Mouse (Mus musculus): ENCODE results near the gene Trim65. TPM values are rescaled to one million over a fixed set of nuclear protein-coding genes. Genes with fewer than 3 reads are reported as not detected.

Gene Trim65
- polyA plus RNA-seq, 1 experiment from 2014 or later, result 0.97 TPM

- H3K9ac ChIP-seq (ENCODE audit: low read length), result peak overlapping the region; percentile 89
- no peaks in the 10 kb centered on the region for H3K9me3 ChIP-seq (replicated peaks; ENCODE audit: control insufficient read depth, low read length)
- H3K4me1 ChIP-seq (ENCODE audit: control insufficient read depth, insufficient read depth, low read length), result peaks cover 11% of the 10 kb centered on the region
- peak overlapping the region; percentile 70 for H3K4me2 ChIP-seq (ENCODE audit: low read length)
- H3K27me3 ChIP-seq (replicated peaks; ENCODE audit: control insufficient read depth, insufficient read depth, low read length), result no peaks in the 10 kb centered on the region
- ATAC-seq (no peak), DNase-seq (ENCODE audit: low spot score) (no peak)
- WGBS, result 7% methylated on average over 6 of the region's 6 CpGs
- H3K4me3 ChIP-seq (ENCODE audit: low read depth, low read length), result peak overlapping the region; percentile 61
- peak overlapping the region; percentile 88 for H3K27ac ChIP-seq (ENCODE audit: low read depth, low read length)
- H3K36me3 ChIP-seq (ENCODE audit: control insufficient read depth, insufficient read depth, low read length), result peaks cover 36% of the 10 kb centered on the region
These were observed 36.3 kb upstream of the Trim65 start for GRCm38 (mm10) chr11:116167232-116167631.

DNA sequence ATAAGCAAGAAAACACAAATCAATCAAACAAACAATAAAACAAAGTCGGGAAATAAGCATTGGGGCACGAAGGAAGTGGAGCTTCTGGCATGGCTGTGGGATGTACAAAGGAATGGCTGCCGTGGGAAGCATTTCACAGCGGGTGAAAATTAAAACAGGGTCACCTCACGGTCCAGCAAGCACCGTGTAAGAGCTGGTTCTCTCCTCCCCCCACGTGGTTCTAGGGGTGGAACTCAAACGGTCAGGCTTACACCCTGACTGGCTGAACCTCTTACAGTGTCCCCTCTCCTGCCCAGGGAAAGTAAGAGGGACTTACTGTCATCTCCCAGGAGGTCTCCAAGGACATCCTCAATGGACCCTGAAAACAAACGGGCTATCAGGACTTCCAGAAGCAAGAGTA lies 32.1 kb upstream of the Trim65 start:
- no peak for ATAC-seq
- H3K36me3 ChIP-seq (ENCODE audit: control insufficient read depth, insufficient read depth, low read length), result peaks cover 59% of the 10 kb centered on the region
- no peak overlapping the region for H3K9ac ChIP-seq (ENCODE audit: low read length)
- DNase-seq (ENCODE audit: low spot score), result no peak
- no peaks in the 10 kb centered on the region for H3K9me3 ChIP-seq (replicated peaks; ENCODE audit: control insufficient read depth, low read length)
- H3K4me2 ChIP-seq (ENCODE audit: low read length), result no peak overlapping the region
- peaks cover 11% of the 10 kb centered on the region for H3K4me1 ChIP-seq (ENCODE audit: control insufficient read depth, insufficient read depth, low read length)
- no peak overlapping the region for H3K4me3 ChIP-seq (ENCODE audit: low read depth, low read length)
- H3K27me3 ChIP-seq (replicated peaks; ENCODE audit: control insufficient read depth, insufficient read depth, low read length), result no peaks in the 10 kb centered on the region
- no peak overlapping the region for H3K27ac ChIP-seq (ENCODE audit: low read depth, low read length)
- WGBS, result 29% methylated on average over 9 of the region's 9 CpGs

- Histone ChIP-seq H3K36me3 (ENCODE audit: control insufficient read depth, insufficient read depth, low read length) (peaks cover 67% of the 10 kb centered on the region), H3K27me3 (replicated peaks; ENCODE audit: control insufficient read depth, insufficient read depth, low read length) (no peaks in the 10 kb centered on the region), H3K9me3 (replicated peaks; ENCODE audit: control insufficient read depth, low read length) (no peaks in the 10 kb centered on the region), H3K9ac (ENCODE audit: low read length) (no peak overlapping the region), H3K4me3 (ENCODE audit: low read depth, low read length) (no peak overlapping the region), H3K4me2 (ENCODE audit: low read length) (no peak overlapping the region), H3K27ac (ENCODE audit: low read depth, low read length) (peak overlapping the region; percentile 39; the same call in 1 of the 2 replicates), H3K4me1 (ENCODE audit: control insufficient read depth, insufficient read depth, low read length) (peaks cover 11% of the 10 kb centered on the region)
- 63% methylated on average over 10 of the region's 10 CpGs for WGBS
- DNase-seq (ENCODE audit: low spot score) (peak; percentile 51), ATAC-seq (peak; percentile 48; the same call in 1 of the 2 replicates)
These were observed 31.2 kb upstream of the Trim65 start for GRCm38 (mm10) chr11:116162146-116162545.

DNA sequence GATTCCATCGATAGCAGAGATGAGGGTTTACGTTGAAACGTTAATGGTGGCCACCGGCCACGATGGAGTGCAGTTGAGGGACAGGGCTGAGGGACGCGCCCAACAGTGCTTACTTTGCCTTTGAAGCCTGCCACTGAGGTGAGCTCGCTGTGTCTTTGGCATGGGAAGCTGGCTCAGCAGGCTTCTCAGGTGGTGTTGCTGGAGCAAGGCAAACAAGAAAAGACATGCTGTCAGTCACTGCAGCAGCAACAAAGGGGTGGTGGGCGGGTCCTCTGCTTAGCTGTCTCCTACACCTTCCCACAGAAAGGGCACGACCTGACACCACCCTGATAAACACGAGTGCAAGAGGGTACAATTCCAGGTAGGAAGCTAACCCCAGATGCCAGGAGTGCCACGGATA lies 30.4 kb upstream of the Trim65 start:
- H3K27ac ChIP-seq (ENCODE audit: low read depth, low read length), result no peak overlapping the region
- no peak for DNase-seq (ENCODE audit: low spot score)
- H3K4me2 ChIP-seq (ENCODE audit: low read length), result no peak overlapping the region
- no peak overlapping the region for H3K9ac ChIP-seq (ENCODE audit: low read length)
- no peaks in the 10 kb centered on the region for H3K9me3 ChIP-seq (replicated peaks; ENCODE audit: control insufficient read depth, low read length)
- no peak overlapping the region for H3K4me3 ChIP-seq (ENCODE audit: low read depth, low read length)
- WGBS, result 74% methylated on average over 12 of the region's 12 CpGs
- peaks cover 4% of the 10 kb centered on the region for H3K4me1 ChIP-seq (ENCODE audit: control insufficient read depth, insufficient read depth, low read length)
- no peak for ATAC-seq
- H3K27me3 ChIP-seq (replicated peaks; ENCODE audit: control insufficient read depth, insufficient read depth, low read length), result no peaks in the 10 kb centered on the region
- peaks cover 75% of the 10 kb centered on the region for H3K36me3 ChIP-seq (ENCODE audit: control insufficient read depth, insufficient read depth, low read length)

DNA sequence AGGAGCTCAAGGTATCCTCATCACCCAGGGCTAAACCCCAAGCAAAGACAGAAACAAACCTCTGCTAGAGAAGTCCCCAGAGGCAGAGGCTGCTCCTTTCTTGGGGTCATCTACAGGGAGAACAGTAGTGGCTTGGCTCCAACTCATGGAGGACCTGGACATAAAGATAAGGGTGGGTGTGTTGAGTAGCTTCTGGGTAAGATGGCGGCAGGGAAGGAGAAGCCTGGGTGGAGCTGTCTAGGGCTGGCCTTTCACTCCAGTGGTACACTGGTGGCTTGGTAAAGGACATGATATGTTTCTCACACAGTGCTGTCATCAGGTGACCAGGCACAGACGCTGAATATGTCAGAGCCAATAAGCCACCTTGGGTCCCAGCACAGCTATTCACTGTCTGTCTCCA lies 20.0 kb upstream of the Trim65 start:
- no peaks in the 10 kb centered on the region for H3K27me3 ChIP-seq (replicated peaks; ENCODE audit: control insufficient read depth, insufficient read depth, low read length)
- ATAC-seq (no peak), DNase-seq (ENCODE audit: low spot score) (no peak)
- 94% methylated on average over 2 of the region's 2 CpGs for WGBS
- no peak overlapping the region for H3K9ac ChIP-seq (ENCODE audit: low read length)
- H3K9me3 ChIP-seq (replicated peaks; ENCODE audit: control insufficient read depth, low read length), result no peaks in the 10 kb centered on the region
- no peak overlapping the region for H3K27ac ChIP-seq (ENCODE audit: low read depth, low read length)
- H3K4me1 ChIP-seq (ENCODE audit: control insufficient read depth, insufficient read depth, low read length), result no peaks in the 10 kb centered on the region
- H3K36me3 ChIP-seq (ENCODE audit: control insufficient read depth, insufficient read depth, low read length), result peaks cover 100% of the 10 kb centered on the region
- H3K4me2 ChIP-seq (ENCODE audit: low read length), result no peak overlapping the region
- no peak overlapping the region for H3K4me3 ChIP-seq (ENCODE audit: low read depth, low read length)

- Histone ChIP-seq H3K4me3 (ENCODE audit: low read depth, low read length) (no peak overlapping the region), H3K36me3 (ENCODE audit: control insufficient read depth, insufficient read depth, low read length) (peaks cover 100% of the 10 kb centered on the region), H3K4me1 (ENCODE audit: control insufficient read depth, insufficient read depth, low read length) (no peaks in the 10 kb centered on the region), H3K27me3 (replicated peaks; ENCODE audit: control insufficient read depth, insufficient read depth, low read length) (no peaks in the 10 kb centered on the region), H3K9me3 (replicated peaks; ENCODE audit: control insufficient read depth, low read length) (no peaks in the 10 kb centered on the region), H3K4me2 (ENCODE audit: low read length) (no peak overlapping the region), H3K27ac (ENCODE audit: low read depth, low read length) (no peak overlapping the region), H3K9ac (ENCODE audit: low read length) (no peak overlapping the region)
- WGBS, result 90% methylated on average over 6 of the region's 6 CpGs
- no peak for ATAC-seq
- DNase-seq (ENCODE audit: low spot score), result no peak
These were observed 18.4 kb upstream of the Trim65 start for GRCm38 (mm10) chr11:116149341-116149740.

DNA sequence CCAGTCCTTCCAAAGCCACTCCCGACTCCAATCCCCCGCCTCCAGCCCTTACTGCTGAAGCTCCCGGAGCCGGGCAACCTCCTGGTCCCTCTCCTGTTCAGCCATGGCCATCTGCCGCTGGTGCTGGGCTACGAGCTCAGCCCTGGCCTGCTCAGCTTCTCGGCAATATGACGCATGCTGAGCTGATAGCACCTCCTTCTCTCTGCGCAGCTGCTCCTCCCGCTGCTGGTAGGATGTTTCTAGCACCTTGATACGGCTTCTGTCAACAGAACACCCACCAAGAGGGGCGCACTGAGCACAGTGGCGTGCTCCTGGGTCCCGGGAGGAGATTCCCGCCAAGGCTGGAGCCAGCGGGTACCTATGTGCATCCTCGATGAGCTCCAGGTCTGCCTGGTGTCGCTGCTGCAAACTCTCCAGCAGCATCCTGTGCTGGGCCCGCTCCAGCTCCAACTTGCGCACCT lies 17.9 kb upstream of the Trim65 start:
- Histone ChIP-seq H3K9me3 (replicated peaks; ENCODE audit: control insufficient read depth, low read length) (no peaks in the 10 kb centered on the region), H3K4me1 (ENCODE audit: control insufficient read depth, insufficient read depth, low read length) (no peaks in the 10 kb centered on the region), H3K9ac (ENCODE audit: low read length) (no peak overlapping the region), H3K36me3 (ENCODE audit: control insufficient read depth, insufficient read depth, low read length) (peaks cover 100% of the 10 kb centered on the region), H3K4me2 (ENCODE audit: low read length) (no peak overlapping the region), H3K27me3 (replicated peaks; ENCODE audit: control insufficient read depth, insufficient read depth, low read length) (no peaks in the 10 kb centered on the region), H3K27ac (ENCODE audit: low read depth, low read length) (no peak overlapping the region), H3K4me3 (ENCODE audit: low read depth, low read length) (no peak overlapping the region)
- DNase-seq (ENCODE audit: low spot score) (no peak), ATAC-seq (no peak)
- WGBS, result 74% methylated on average over 20 of the region's 20 CpGs

DNA sequence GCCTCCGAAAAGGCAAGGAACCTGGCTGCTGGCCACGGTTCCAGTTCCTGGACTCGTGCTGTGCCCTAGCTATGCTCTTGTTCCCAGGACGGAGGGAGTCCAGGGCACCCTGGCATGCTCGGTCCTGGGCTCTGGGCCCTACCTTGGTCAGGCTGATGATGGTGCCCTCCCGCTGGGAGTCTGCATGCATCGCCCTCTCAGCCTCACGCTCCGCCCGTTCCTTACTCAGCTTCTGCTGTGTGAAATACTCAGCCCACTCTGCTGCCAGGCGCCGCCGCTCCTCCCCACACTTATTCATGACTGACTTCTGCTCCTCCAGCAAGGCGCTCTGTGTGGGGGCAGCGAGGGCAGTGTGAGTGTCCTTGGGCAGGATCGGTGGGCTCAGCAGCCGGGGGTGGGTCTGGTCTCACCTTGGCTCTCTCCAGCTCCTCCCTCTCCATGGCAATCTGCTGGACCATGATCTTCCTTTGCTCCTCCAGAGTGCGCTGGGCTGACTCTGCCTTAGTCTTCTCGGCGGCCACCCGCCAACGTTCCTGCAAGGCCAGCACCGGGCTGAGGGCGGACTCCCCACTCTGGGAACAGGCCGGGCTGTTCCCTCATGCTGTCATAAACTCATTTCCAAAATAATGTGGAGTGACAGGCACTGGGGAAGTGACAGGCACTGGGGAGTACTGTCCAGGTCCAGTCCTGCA lies 15.5 kb upstream of the Trim65 start:
- WGBS, result 76% methylated on average over 25 of the region's 25 CpGs
- no peak overlapping the region; the same call in 1 of the 2 replicates for H3K27ac ChIP-seq (ENCODE audit: low read depth, low read length)
- ATAC-seq, result no peak

DNA sequence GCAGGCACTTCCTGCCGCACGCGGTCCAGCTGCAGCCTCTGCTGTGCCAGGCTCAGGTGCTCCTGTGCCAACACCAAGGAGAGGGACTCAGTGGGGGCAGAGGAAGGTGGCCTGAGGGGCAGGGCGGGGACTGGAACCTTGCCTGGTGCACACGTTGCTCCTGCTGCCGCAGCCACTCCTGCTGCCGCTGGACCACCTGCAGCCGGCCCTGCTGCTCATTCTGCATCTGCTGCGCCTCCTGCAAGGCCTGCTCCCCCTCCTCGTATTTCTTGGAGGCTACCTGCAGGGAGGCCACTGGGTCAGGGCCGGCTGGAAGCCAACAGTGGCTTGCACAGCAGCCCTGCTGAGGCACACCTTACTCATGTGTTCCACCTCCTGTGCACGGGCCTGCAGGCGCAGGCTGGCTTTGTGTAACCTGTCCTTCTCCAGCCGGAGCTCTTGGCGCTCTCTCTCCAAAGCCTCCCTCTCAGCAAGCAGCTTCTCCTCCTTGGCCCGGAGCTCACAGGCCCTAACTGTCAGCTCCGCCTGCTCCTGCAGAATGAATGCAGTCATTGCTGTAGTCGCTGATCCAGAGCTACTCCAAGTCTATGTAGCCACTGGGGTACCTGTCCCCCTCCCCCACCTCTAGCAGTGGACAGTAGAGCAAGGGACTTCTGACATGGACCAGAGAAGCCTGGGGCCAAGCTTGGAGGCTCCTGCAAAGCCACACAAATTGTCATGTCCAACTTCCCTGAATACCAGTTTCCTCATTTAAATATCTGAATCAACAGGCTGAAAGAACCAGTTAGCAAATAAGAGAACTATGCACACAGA lies 14.8 kb upstream of the Trim65 start:
- Histone ChIP-seq H3K36me3 (ENCODE audit: control insufficient read depth, insufficient read depth, low read length) (peaks cover 95% of the 10 kb centered on the region), H3K27me3 (replicated peaks; ENCODE audit: control insufficient read depth, insufficient read depth, low read length) (no peaks in the 10 kb centered on the region), H3K9me3 (replicated peaks; ENCODE audit: control insufficient read depth, low read length) (no peaks in the 10 kb centered on the region), H3K4me1 (ENCODE audit: control insufficient read depth, insufficient read depth, low read length) (no peaks in the 10 kb centered on the region), H3K9ac (ENCODE audit: low read length) (no peak overlapping the region), H3K27ac (ENCODE audit: low read depth, low read length) (no peak overlapping the region), H3K4me2 (ENCODE audit: low read length) (no peak overlapping the region), H3K4me3 (ENCODE audit: low read depth, low read length) (no peak overlapping the region)
- no peak for ATAC-seq
- WGBS, result 59% methylated on average over 17 of the region's 18 CpGs
- DNase-seq (ENCODE audit: low spot score), result no peak

More for the DNA sequence above, 15.5 kb upstream of the Trim65 start:
- no peak overlapping the region for H3K4me2 ChIP-seq (ENCODE audit: low read length)
- H3K27me3 ChIP-seq (replicated peaks; ENCODE audit: control insufficient read depth, insufficient read depth, low read length), result no peaks in the 10 kb centered on the region
- H3K9me3 ChIP-seq (replicated peaks; ENCODE audit: control insufficient read depth, low read length), result no peaks in the 10 kb centered on the region
- no peaks in the 10 kb centered on the region for H3K4me1 ChIP-seq (ENCODE audit: control insufficient read depth, insufficient read depth, low read length)
- H3K9ac ChIP-seq (ENCODE audit: low read length), result no peak overlapping the region
- H3K36me3 ChIP-seq (ENCODE audit: control insufficient read depth, insufficient read depth, low read length), result peaks cover 100% of the 10 kb centered on the region
- H3K4me3 ChIP-seq (ENCODE audit: low read depth, low read length), result no peak overlapping the region
- DNase-seq (ENCODE audit: low spot score), result no peak

Measured in forebrain, embryonic 14.5 days (tissue).